Mouse (Mus musculus) embryonic fibroblast, embryonic 13.5 days (primary cell): Measurements from ENCODE around the gene Nebl. TPM values are rescaled to one million over a fixed set of nuclear protein-coding genes. Genes with fewer than 3 reads are reported as not detected.

Experiments
- H3K27ac ChIP-seq: 2 replicates; pipeline ENCODE4 v1.5.1; 2012; ENCODE audit warnings: low read length, control low read depth, inconsistent platforms; ENCODE audit not compliant: insufficient read depth
- H3K4me1 ChIP-seq: 2 replicates; pipeline ENCODE4 v1.6.1; 2011; ENCODE audit warnings: low read length; ENCODE audit not compliant: control insufficient read depth, insufficient read depth
- H3K4me3 ChIP-seq: 2 replicates; pipeline ENCODE4 v1.5.1; 2011; ENCODE audit warnings: mild to moderate bottlenecking, control low read depth, low read length; ENCODE audit not compliant: insufficient read depth
- CTCF ChIP-seq: IDR thresholded peaks from 2 replicates; pipeline ENCODE4 v1.5.1; 2011; ENCODE audit warnings: mild to moderate bottlenecking, control low read depth, low read length, moderate library complexity, borderline replicate concordance; ENCODE audit not compliant: insufficient read depth
- POLR2A ChIP-seq: IDR thresholded peaks from 2 replicates; pipeline ENCODE4 v1.6.1; 2011; ENCODE audit warnings: low read depth, mild to moderate bottlenecking, control low read depth, low read length, moderate library complexity
- polyA plus RNA-seq: library from polyadenylated mRNA; stranded (reverse); fragments of >200 nt; gene quantifications from 2 replicates; pipeline ENCODE4 v1.2.4, GENCODE M21; 2011; ENCODE audit warnings: low read depth; ENCODE audit not compliant: missing spikeins, insufficient read length

Gene Nebl
- polyA plus RNA-seq, 1 experiment: 1.2 TPM

DNA sequence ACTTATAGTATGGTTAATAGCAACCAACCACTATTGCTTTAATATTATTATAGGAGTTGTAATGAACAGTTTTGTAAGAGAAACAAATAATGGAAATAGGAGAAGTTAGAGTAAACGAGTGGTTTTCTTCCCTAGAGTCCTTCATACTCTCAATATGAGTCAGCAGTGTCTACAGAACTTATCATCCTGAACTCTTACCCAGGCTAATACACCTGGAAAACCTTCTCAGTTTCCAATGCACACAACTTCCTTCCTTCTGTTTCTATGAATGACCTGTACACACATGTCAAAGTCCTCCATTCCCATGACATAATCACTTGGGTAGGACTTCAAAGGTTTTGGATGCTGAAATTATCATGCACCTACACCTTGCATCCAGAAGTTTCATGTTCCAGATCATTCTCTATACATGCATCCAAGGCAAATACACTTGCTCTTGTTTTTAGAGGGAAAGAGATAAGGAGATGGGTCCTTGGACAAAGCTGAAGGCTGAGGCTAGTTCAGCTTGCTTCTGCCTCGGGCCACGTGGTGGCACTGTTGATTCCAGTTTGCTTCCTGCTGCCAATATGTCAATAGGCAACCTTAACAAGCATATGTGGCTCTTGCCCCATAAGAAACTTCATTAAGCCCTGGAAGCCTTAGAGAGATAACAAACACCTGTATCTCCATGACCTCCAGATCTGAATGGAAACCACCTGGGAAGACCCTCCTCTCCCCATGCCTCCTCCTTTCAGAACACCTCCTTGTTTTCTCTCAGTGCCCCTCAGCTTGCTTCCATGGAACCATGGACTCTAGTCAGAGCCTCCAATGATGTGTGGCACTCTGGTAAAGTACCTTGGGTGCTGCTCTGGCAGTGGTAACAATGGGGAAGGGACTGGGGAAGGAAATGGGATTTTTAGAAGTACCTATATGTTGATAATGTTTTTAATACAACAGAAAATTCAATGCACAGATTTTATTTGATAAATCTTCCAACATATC lies 86.7 kb downstream of the Nebl start:
- Histone ChIP-seq H3K27ac (no peak overlapping the region), H3K4me1 (no peaks in the 10 kb centered on the region), H3K4me3 (no peak overlapping the region)
- TF ChIP-seq CTCF (peak; percentile 82; the same call in 1 of the 2 replicates), POLR2A (no peak)

DNA sequence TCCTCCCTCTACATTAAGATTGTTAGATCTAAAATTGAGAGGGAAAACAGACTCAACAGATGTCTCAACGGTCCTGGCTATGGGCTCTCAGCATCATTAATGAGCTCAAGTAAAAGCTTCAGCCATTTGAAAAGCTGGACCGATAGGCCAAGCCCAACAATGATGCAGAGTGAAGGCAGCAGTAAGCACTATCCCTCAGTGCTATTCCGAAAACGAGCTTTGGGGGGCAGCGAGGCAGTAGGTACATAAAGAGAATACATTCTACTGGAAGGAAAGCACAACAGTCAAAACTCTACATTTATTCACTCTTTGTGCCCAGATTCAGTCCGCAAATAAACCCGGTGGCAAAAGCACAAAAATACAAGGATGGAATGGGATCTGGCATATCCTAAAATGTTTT lies 87.4 kb downstream of the Nebl start:
- no peak for TF ChIP-seq POLR2A
- no peak for TF ChIP-seq CTCF
- no peak overlapping the region for H3K27ac ChIP-seq
- no peak overlapping the region for H3K4me3 ChIP-seq
- H3K4me1 ChIP-seq: no peaks in the 10 kb centered on the region

DNA sequence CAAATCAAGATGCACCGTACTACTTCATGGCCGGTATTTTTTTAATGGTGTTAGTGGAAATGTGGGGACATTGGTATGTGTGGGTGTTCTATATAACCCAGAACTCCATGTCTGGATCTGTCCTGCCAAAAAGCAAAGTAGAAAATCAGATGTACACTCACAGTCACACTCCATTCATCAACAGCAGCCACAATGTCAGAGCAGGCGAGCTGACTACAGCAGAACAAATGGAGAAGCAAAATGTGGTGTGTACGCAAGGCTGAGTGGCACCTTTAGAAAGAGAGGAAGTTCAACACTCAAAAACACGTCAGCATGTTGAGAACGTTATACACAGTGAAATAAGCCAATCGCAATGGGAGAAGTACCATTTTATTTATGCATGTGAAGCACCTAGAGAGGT lies 88.5 kb downstream of the Nebl start:
- Histone ChIP-seq H3K4me3 (no peak overlapping the region), H3K4me1 (no peaks in the 10 kb centered on the region), H3K27ac (no peak overlapping the region)
- TF ChIP-seq POLR2A (no peak), CTCF (no peak)

DNA sequence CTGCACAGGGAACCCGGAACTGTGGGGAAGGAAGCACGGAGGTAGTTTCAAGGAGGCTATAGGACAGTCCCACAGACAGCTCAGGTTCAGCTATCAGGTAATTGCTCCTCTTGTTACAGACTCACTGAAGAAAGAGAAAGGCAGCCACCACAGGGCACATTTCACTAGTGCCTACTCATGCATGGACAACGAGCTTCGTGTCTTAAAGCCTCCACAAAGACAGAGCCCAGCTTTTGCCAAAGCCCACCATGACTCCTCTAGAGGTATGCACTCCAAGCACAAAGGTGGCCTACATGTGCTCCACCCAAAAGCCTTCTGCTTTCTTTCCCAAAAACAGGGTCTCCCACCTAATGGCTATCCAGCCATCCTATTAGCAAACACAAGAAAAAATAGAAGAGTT lies 90.4 kb downstream of the Nebl start:
- Histone ChIP-seq H3K4me1 (no peaks in the 10 kb centered on the region), H3K27ac (no peak overlapping the region), H3K4me3 (no peak overlapping the region)
- no peak for TF ChIP-seq CTCF
- TF ChIP-seq POLR2A: no peak

DNA sequence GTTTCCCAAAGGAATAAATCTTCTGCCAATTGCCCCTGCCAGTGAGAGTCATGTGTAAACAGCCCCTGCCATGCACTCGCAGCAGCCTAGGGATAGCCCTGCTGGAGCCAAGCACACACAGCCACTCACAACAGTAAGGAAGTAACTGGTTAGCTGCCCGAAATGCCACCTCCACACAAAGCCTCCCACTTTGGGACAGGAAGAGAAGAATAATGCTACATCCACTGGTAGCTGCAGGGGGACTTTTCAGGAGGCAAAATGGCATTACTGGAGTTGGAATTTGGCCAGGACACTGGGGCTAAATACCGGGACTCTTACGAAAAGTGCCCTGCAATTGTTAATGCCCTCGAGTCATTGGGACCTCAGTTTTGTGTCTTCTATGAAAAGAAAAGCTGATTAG lies 92.6 kb downstream of the Nebl start:
- Histone ChIP-seq H3K4me3 (no peak overlapping the region), H3K4me1 (no peaks in the 10 kb centered on the region), H3K27ac (no peak overlapping the region)
- no peak for TF ChIP-seq POLR2A
- TF ChIP-seq CTCF: no peak

DNA sequence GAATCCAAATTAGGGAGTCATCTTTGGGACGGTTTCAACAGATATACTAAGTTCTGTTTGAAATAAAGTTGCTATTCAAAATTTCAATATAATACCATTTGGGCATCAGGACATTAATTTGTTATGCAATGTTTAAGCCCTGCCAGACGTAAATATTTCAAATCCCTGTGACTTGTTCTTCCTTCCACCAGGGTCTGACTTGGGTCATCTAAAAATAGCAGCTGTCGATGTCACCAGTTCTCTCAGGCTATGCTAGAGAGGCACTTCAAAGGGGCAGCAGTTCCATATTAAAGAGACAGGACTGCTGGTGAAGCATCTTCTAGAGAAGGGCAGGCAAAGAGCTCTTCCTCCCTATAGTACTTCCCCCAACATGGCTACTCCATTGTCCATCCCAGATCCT lies 107.3 kb downstream of the Nebl start:
- Histone ChIP-seq H3K27ac (no peak overlapping the region), H3K4me3 (no peak overlapping the region), H3K4me1 (no peaks in the 10 kb centered on the region)
- TF ChIP-seq CTCF (no peak), POLR2A (no peak)

DNA sequence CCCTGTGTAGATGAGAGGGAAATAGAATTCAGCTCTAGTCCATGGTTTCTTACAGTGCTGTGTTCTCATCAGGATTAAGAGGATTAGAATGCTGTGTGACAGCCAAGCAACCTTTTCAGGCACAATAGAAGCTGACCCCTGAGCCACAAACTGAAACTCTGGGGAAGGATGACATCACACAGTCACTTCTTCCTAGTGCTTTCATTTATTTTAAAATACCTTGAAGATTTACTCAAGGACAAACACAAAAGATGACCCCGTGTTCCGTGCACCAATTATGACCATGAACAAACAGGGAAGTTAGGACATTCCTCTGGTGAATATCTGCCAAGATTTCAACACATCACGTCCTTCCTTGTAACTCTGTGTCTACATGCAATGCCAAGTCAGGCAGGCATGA lies 121.0 kb downstream of the Nebl start:
- TF ChIP-seq CTCF: no peak
- TF ChIP-seq POLR2A: no peak
- Histone ChIP-seq H3K4me1 (peaks cover 2% of the 10 kb centered on the region; the same call in 1 of the 2 replicates), H3K27ac (no peak overlapping the region), H3K4me3 (no peak overlapping the region)

DNA sequence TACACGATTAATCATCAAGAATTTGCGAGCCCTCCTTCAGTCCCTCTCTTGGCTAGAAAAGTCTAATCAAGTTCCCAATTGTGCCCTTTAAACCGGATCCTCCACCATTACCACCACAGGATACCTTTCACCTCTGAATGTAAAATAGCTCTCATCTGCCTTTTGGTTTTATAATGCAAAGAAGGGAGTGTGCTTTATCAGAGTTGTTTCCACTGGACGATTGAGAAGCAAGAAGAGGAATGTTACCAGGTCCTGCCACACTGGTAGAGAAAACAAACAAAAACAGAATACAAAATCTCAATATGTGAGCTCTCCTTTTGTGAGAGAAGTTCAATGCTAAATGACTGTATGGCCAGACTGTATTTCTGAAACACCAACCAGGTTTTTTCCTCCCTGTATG lies 127.7 kb downstream of the Nebl start:
- TF ChIP-seq CTCF: no peak
- TF ChIP-seq POLR2A: no peak
- Histone ChIP-seq H3K4me3 (no peak overlapping the region), H3K4me1 (peaks cover 2% of the 10 kb centered on the region; the same call in 1 of the 2 replicates), H3K27ac (no peak overlapping the region)

DNA sequence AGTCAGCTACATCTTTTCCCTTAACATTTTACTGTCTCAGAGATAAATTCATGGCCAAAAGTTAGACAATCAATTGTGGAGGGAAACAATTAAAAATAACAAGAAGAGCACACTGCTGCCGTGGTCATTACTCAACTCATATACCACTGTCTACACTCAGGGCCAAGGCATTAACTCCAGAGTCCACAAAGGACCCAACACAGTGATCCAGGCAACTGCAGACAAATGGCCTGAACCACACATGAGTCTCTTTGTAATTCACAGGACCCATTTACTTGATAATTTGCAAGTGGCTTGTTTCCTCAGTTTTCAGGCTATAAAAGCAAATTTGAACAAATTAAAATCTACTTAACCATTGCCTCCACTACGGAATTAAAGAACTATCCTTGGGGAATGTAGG lies 130.6 kb downstream of the Nebl start:
- no peak overlapping the region for H3K4me3 ChIP-seq
- no peak for TF ChIP-seq POLR2A
- TF ChIP-seq CTCF: no peak
- H3K27ac ChIP-seq: no peak overlapping the region
- no peaks in the 10 kb centered on the region for H3K4me1 ChIP-seq

DNA sequence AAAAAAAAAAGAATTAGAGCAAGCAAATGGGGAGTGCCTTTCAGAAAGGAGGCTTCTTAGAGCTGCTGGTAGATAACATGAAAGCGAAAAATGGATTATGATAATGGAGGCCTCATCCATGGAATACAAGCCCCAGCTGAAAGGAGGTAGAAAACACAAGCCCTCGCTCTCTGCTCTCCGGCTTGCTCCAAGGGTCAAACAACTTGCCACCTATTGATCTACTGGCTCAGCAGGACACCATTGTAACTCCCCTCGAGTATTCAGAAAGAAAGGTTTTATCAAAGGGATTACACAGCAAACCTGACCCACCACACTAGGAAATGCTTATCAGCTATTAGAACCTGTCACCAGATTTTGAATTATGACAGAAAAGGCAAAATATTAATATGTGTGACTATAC lies 131.4 kb downstream of the Nebl start:
- Histone ChIP-seq H3K27ac (no peak overlapping the region), H3K4me3 (no peak overlapping the region), H3K4me1 (no peaks in the 10 kb centered on the region)
- no peak for TF ChIP-seq POLR2A
- TF ChIP-seq CTCF: no peak
